Comparison of ENCODE assay signal across 9 mouse cellular contexts in the genomic region with DNA sequence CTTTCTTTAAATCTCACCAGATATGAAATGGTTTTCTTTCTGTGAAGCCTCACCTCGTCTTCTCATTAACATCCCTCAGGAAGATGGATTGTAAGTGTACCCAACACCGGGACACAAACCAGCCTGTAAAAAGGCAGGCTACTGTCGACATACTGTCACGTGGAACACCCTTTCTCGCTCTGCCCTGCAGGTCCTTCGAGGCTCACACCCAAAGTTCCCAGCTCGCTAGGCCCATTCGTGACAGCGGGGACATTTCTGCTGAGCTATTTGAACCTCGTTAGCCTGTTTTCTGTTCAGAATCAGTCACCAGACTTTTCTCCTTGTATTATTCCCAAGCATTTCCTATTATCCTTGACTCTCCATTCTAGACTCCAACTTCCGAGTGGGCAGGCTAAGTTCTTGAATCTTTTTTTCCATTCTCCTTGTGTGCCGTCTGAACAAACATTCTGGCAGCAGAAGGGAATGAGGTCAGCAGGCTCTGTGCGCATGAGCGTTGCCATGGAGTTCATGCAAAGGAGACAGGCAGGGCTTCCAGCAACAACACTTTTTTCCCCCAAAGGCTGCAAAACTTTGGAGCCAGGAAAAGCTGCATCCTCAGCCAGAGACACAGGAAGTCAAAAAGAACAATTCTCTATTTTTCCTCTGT.
DNase-seq lines count a peak whose midpoint lies in the region; ATAC-seq and TF ChIP-seq lines count a peak whose summit lies in the region.
"Had no signal": no experiment of that assay in that cellular context is flagged by ENCODE, and none has a peak within 500 bp of the region (broad histone marks: within the 10 kb centered on the region; RNA-seq: fewer than 3 reads in every experiment).

No protein-coding gene starts in this region.

- no peak for ATAC-seq in midbrain, embryonic 11.5 days (ENCODE audit: low FRiP score)
- peak; percentile 83 for ATAC-seq in forebrain, embryonic 13.5 days
- ATAC-seq in heart, embryonic 15.5 days (replicated peaks; ENCODE audit: insufficient number of reproducible peaks, insufficient read depth, low FRiP score, low read depth): peak; percentile 74; the same call in 1 of the 2 replicates
- ATAC-seq in lung, postnatal 0 days: peak; percentile 80
- ATAC-seq in granulocyte monocyte progenitor cell, adult 5-6 weeks (replicated peaks; ENCODE audit: poor library complexity, severe bottlenecking): no peak

- 0 out of 2 replicates have a peak overlapping the region, but pooled peaks have one; percentile 1 for H3K27ac ChIP-seq in midbrain, embryonic 10.5 days (replicated peaks)
- H3K27ac ChIP-seq in midbrain, embryonic 11.5 days (ENCODE audit: low read depth, low read length): no peak overlapping the region
- H3K27ac ChIP-seq in forebrain, embryonic 13.5 days: no peak overlapping the region
- H3K27ac ChIP-seq in heart, embryonic 15.5 days: peak overlapping the region; percentile 70
- H3K27ac ChIP-seq in lung, postnatal 0 days (ENCODE audit: low read length): no peak overlapping the region
- H3K27ac ChIP-seq: neural tube, embryonic 12.5 days had no signal

- H3K36me3 ChIP-seq in midbrain, embryonic 10.5 days: no peaks in the 10 kb centered on the region
- H3K36me3 ChIP-seq in midbrain, embryonic 11.5 days (ENCODE audit: control insufficient read depth, insufficient read depth, low read length): no peaks in the 10 kb centered on the region
- H3K36me3 ChIP-seq in forebrain, embryonic 13.5 days (ENCODE audit: poor library complexity, severe bottlenecking): no peaks in the 10 kb centered on the region
- H3K36me3 ChIP-seq in heart, embryonic 15.5 days: no peaks in the 10 kb centered on the region
- no peaks in the 10 kb centered on the region for H3K36me3 ChIP-seq in lung, postnatal 0 days (ENCODE audit: insufficient read depth, low read length)
- H3K36me3 ChIP-seq: neural tube, embryonic 12.5 days had no signal

- no peak for TF ChIP-seq EP300 in lung, postnatal 0 days (IDR thresholded peaks at IDR 0.05)

- no peak for TF ChIP-seq CTCF in lung, postnatal 0 days (IDR thresholded peaks at IDR 0.05)

- no peaks in the 10 kb centered on the region for H3K27me3 ChIP-seq in midbrain, embryonic 10.5 days (ENCODE audit: low read depth, poor library complexity, severe bottlenecking)
- no peaks in the 10 kb centered on the region for H3K27me3 ChIP-seq in midbrain, embryonic 11.5 days (ENCODE audit: control insufficient read depth, insufficient read depth, low read length)
- H3K27me3 ChIP-seq in forebrain, embryonic 13.5 days: no peaks in the 10 kb centered on the region
- no peaks in the 10 kb centered on the region for H3K27me3 ChIP-seq in heart, embryonic 15.5 days
- H3K27me3 ChIP-seq in lung, postnatal 0 days (replicated peaks; ENCODE audit: insufficient read depth, low read length): no peaks in the 10 kb centered on the region
- H3K27me3 ChIP-seq: neural tube, embryonic 12.5 days had no signal

- H3K9ac ChIP-seq in midbrain, embryonic 11.5 days (ENCODE audit: low read length): no peak overlapping the region
- no peak overlapping the region for H3K9ac ChIP-seq in forebrain, embryonic 13.5 days
- H3K9ac ChIP-seq in heart, embryonic 15.5 days: no peak overlapping the region
- no peak overlapping the region for H3K9ac ChIP-seq in lung, postnatal 0 days (replicated peaks; ENCODE audit: low read depth)
- H3K9ac ChIP-seq: neural tube, embryonic 12.5 days had no signal

- H3K4me1 ChIP-seq in midbrain, embryonic 10.5 days: peaks cover 11% of the 10 kb centered on the region
- no peaks in the 10 kb centered on the region for H3K4me1 ChIP-seq in midbrain, embryonic 11.5 days (ENCODE audit: control insufficient read depth, insufficient read depth, low read length)
- H3K4me1 ChIP-seq in forebrain, embryonic 13.5 days: peaks cover 6% of the 10 kb centered on the region; the same call in 1 of the 2 replicates
- H3K4me1 ChIP-seq in heart, embryonic 15.5 days (replicated peaks): no peaks in the 10 kb centered on the region
- H3K4me1 ChIP-seq in lung, postnatal 0 days (ENCODE audit: insufficient read depth, low read depth, low read length): no peaks in the 10 kb centered on the region
- H3K4me1 ChIP-seq: neural tube, embryonic 12.5 days had no signal

- DNase-seq in midbrain, embryonic 10.5 days (ENCODE audit: low spot score): peak; percentile 50
- no peak for DNase-seq in midbrain, embryonic 11.5 days (ENCODE audit: low spot score, missing footprints)
- peak; percentile 83 to 87 for DNase-seq in kidney, postnatal 4 days
- DNase-seq in lung, postnatal 0 days (ENCODE audit: low spot score): peak; percentile 69
- peak; percentile 72 for DNase-seq in right cerebral cortex, postnatal 14 days

- H3K4me3 ChIP-seq in midbrain, embryonic 10.5 days: no peak overlapping the region
- H3K4me3 ChIP-seq in midbrain, embryonic 11.5 days (ENCODE audit: low read depth, low read length): no peak overlapping the region
- no peak overlapping the region for H3K4me3 ChIP-seq in forebrain, embryonic 13.5 days
- no peak overlapping the region for H3K4me3 ChIP-seq in heart, embryonic 15.5 days
- H3K4me3 ChIP-seq in lung, postnatal 0 days (ENCODE audit: low read depth, low read length): no peak overlapping the region
- H3K4me3 ChIP-seq: neural tube, embryonic 12.5 days had no signal

- no peak overlapping the region for H3K4me2 ChIP-seq in midbrain, embryonic 11.5 days
- no peak overlapping the region for H3K4me2 ChIP-seq in forebrain, embryonic 13.5 days
- H3K4me2 ChIP-seq in heart, embryonic 15.5 days: no peak overlapping the region
- H3K4me2 ChIP-seq in lung, postnatal 0 days (replicated peaks; ENCODE audit: low read depth, low read length): no peak overlapping the region
- H3K4me2 ChIP-seq: neural tube, embryonic 12.5 days had no signal

- H3K9me3 ChIP-seq in midbrain, embryonic 10.5 days (replicated peaks): peaks cover 5% of the 10 kb centered on the region; the same call in 1 of the 2 replicates
- H3K9me3 ChIP-seq in midbrain, embryonic 11.5 days (ENCODE audit: control insufficient read depth, low read length): no peaks in the 10 kb centered on the region
- no peaks in the 10 kb centered on the region for H3K9me3 ChIP-seq in forebrain, embryonic 13.5 days (replicated peaks)
- no peaks in the 10 kb centered on the region for H3K9me3 ChIP-seq in heart, embryonic 15.5 days (replicated peaks)
- no peaks in the 10 kb centered on the region for H3K9me3 ChIP-seq in lung, postnatal 0 days (ENCODE audit: low read length)
- H3K9me3 ChIP-seq: neural tube, embryonic 12.5 days had no signal

- WGBS in midbrain, embryonic 10.5 days: 79% methylated on average over 14 of the region's 14 CpGs
- 66% methylated on average over 14 of the region's 14 CpGs for WGBS in midbrain, embryonic 11.5 days
- 33% methylated on average over 14 of the region's 14 CpGs for WGBS in forebrain, embryonic 13.5 days
- WGBS in heart, embryonic 15.5 days: 67% methylated on average over 14 of the region's 14 CpGs
- 63% methylated on average over 14 of the region's 14 CpGs for WGBS in lung, postnatal 0 days

Comparison
In these comparisons a context has a peak if more than half of its experiments do, and no peak if none do; other contexts are left out.
1. H3K27ac ChIP-seq: peak in midbrain, embryonic 10.5 days (single experiment) and heart, embryonic 15.5 days (single experiment); none in midbrain, embryonic 11.5 days (single experiment), forebrain, embryonic 13.5 days (single experiment) and lung, postnatal 0 days (single experiment).
2. ATAC-seq: peak in forebrain, embryonic 13.5 days (single experiment), heart, embryonic 15.5 days (single experiment) and lung, postnatal 0 days (single experiment); none in midbrain, embryonic 11.5 days (single experiment) and granulocyte monocyte progenitor cell, adult 5-6 weeks (single experiment).